Mouse (Mus musculus): ENCODE results near the gene Ttc33.

Gene Ttc33

DNA sequence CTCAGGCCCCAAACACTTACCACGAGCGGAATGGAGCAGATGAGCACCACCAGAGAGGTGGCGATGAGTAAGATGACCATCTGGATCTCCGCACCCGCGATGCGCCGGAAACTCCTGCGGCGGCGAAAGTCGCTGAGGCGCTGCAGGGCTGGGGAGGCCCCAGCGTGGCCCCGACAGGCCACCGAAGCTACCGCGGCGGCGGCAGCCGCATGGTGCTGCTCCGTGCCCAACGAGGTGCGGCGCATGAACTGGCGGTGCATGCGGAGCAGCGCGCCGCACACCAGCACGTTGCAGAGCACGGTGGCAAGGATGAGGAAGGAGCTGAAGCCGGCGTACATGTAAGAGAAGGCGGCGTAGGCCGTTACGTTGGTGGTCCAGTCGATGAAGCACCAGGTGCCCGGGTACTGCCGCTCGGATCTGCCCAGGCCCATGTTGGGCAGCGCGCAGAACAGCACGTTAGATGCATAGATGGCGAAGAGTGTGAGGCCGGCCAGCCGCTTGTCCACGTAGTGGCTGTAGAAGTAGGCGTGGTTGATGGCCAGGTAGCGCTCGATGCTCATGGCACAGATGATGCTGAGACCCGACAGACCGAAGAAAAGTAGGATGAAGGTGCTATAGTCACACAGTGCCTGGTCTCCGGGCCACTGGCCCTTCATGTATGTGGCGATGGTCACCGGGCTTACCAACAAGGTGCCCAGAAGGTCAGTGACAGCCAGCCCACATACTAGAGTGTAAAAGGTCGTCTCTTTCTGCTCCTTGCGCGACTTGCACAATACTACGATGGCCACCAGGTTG lies 57.1 kb downstream of the Ttc33 start:
- WGBS: 4% methylated on average over 61 of the region's 61 CpGs

DNA sequence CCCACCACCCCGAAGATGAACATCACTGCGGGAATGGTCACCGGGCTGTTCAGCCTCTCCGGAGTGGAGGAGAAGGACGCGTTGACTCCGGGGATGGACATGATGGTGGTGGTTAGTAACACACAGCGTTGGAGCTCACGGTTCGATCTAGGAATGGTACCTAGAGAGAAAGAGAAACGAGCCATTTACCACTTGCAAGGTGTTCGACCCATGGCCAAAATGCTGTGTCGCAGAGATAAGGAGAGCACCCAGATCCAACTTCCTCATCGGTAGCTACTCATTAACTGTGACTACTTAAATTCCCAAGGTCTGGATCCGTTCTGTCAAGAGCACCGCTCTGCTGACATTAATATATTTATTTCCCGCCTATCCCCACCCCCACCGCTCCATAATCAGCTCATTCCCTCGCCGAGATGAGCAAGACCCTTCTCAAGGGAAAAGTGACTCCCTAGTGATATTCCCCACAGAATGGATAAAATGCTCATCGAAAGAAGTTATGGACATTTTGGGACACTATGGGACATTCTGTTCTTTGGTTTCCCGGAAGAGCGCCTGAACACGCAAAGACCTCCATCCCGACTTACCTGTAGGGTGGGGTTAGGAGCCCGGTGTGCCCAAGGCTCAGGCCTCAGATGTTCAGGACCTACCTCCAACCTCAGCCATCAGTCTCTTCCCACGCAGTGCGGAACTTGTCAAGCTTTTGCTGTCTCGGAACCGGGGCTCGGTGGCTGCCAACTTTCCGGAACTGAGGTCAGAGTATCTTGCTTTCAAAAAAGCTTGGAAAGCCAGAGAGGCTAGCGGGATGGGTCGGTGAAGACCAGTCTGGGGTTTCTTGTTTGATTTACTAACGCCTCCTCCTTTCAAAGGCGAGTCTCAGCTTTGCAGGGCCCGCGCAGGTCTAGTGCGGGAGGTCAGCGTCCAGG lies 58.0 kb downstream of the Ttc33 start:
- WGBS: 6% methylated on average over 40 of the region's 40 CpGs

DNA sequence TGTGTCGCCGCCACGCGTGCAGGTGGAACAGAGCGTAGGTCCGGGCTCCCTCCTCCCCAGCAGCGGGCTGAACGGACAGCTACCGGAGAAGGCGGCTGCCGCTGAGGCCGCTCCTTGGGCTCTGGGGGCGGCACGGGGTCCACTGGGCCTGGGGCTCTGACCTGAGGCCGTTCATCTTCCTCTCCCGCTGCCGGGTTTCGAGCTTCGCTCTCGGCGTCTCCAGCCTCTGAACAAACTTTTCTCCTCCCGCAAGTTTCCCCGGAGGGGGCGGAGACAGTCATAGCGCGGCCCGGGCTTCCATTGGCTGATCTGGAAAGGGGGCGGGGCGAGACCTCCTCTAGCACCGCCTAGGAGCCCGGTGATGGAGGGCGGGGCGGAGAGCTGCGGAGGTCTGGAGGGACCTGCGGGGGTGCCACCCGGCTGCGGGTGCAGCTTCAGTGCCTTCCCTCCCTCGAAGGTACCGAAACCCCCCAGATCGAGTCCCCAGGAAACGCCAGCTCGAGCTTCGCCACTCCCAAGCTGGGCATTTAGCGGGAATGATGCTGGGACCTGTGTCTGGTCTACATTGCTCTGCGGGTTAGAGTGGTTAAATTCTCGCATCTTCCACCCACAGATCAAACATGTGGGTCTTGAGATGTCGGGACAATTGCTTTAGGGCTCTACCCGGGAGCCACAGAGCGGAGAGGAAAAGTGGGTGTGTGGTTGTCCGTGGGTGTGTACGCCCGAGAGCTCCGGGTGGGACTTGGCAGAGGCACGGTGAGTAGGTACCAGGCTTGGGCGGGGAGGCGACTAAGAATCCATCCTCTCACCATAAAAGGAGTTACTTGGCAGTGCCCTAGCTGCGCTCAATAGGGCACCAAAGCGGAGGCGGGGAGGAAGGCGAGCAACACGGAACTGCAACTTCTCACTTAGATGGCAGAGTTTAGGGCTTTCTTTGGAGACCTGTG lies 58.9 kb downstream of the Ttc33 start, which contains the start of gene Ptger4:
Gene Ptger4, minus strand, starts transcription at position 229 of the 947 bp plus-strand sequence.
- WGBS: 1% methylated on average over 61 of the region's 61 CpGs

- WGBS: 86% methylated on average over 4 of the region's 4 CpGs
Measured at GRCm38 (mm10) chr15:5250182-5250581, 64.9 kb downstream of the Ttc33 start.

DNA sequence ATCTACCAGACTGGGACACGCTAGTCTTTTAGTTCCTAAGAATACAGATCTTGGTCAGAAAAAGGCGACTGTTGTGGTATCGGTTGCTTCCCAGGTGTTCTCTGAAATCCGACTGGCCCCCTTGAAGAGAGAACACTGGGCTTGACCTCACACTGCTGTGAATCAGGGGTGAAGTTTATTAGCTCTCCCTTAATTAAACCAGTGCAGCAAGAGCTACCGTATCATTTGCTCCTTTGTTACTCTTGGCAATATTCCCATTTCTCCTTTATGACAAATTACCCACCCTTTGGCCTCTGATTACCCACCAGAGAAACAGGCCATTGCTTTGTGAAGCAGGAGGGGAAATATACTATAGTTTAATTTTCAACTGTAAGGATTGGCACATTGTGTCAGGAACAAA lies 74.9 kb downstream of the Ttc33 start:
- 70% methylated on average over 5 of the region's 5 CpGs for WGBS

DNA sequence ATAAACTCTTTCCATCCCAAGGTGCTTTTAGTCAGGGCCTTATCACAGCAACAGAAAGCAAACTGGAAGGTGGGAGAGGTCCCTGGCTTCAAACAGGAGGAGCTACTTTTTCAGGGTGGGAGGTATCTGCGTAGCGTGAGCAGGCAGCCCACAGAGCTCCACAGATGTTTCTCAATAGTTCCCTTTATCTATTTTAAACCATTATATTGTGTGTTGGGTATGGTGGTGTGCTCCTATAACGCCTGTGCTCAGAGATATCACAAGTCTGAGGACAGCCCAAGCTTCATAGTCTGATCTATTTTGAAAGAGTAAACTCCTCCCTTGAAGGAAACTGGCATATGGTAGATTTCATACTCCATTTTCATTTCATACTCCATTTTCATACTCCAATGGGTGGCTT lies 75.7 kb downstream of the Ttc33 start:
- WGBS: 73% methylated on average over 3 of the region's 3 CpGs

DNA sequence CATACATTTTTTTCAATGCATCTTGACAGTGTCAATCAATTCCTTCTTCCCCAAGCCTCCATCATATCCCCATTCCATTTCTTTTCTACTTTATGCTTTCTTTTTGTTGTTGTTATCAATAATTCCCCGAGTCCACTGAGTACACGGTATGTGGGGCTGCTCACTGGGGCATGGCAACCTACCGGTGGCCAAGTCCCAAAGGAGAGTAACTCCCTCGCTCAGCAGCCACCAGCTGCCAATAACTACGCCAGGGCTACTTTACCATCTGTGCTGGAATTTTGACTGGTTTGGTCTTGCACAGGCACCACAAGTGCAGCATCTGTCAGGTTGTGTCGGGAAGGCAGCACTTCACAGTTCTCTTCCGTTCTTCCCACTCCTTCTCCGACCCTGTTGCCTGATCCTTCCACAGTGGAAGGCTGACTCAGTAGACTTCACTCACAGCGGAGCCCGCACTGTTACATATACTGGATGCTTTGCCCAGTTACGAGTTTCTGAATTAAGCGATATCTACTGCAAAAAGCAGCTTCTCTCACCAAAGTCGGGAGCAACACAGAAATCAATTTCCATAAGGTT lies 76.9 kb downstream of the Ttc33 start:
- 61% methylated on average over 13 of the region's 13 CpGs for WGBS

- 70% methylated on average over 10 of the region's 10 CpGs for WGBS
Measured at GRCm38 (mm10) chr15:5262874-5263504, 77.7 kb downstream of the Ttc33 start.

DNA sequence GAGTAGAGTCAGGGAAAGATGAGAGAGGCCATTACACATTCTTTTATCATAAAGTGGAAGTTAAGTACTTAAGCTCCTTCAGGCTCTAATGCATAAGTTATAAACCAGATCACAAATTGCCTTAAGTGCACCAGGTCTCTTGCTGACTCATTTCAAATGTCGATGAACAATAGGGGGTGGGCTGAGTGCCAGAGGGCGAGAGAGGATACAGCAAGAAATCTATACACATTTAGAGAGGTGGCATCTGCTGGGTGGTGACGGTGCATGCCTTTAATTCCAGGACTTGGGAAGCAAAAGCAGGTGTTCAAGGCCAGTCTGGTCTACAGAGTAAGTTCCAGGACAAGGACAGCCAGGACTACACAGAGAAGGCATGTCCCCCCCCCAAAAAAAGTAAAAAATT lies 80.8 kb downstream of the Ttc33 start:
- WGBS: 82% methylated on average over 3 of the region's 3 CpGs
